Mouse (Mus musculus): ENCODE measurements around the gene Krtap31-1. TPM values are rescaled to one million over a fixed set of nuclear protein-coding genes. Genes with fewer than 3 reads are reported as not detected.

The Krtap31-1 gene
- not detected in 2 replicates for polyA plus RNA-seq (2012)

GRCm38 (mm10) chr11:99907620-99908019, at the start of gene Krtap31-1:
Krtap31-1 (plus strand) TSS chr11:99907920.

GRCm38 (mm10) chr11:99864176-99864575, 43.5 kb upstream of the Krtap31-1 start, which contains the start of gene Gm11559:
Gm11559 (plus strand) TSS chr11:99864476.

GRCm38 (mm10) chr11:99873089-99873488, 34.6 kb upstream of the Krtap31-1 start, which contains the start of gene Krtap9-1:
Krtap9-1 (plus strand) TSS chr11:99873389.

GRCm38 (mm10) chr11:99878887-99879286, 28.8 kb upstream of the Krtap31-1 start, which contains the start of gene Gm11567:
Gm11567 (plus strand) TSS chr11:99879187.

GRCm38 (mm10) chr11:99914451-99914850, 6.7 kb downstream of the Krtap31-1 start, which contains the start of gene Gm11565:
Gm11565 (plus strand) TSS chr11:99914751.

GRCm38 (mm10) chr11:99935991-99936390, 28.3 kb downstream of the Krtap31-1 start, which contains the start of gene Krtap31-2:
Krtap31-2 (plus strand) TSS chr11:99936291.

GRCm38 (mm10) chr11:99948175-99948574, 40.5 kb downstream of the Krtap31-1 start, which contains the start of gene Krtap9-5:
Krtap9-5 (plus strand) TSS chr11:99948475.

Other genes with a start within 250 kb of the Krtap31-1 start
- gene Gm11563, start 249.0 kb upstream of the Krtap31-1 start, polyA plus RNA-seq (2012): not detected in 2 replicates
- 0.08 TPM in 1 of 2 replicates, not detected in the other for gene Krtap4-6, start 242.0 kb upstream of the Krtap31-1 start, polyA plus RNA-seq (2012)
- not detected in 2 replicates for gene Gm14190, start 217.2 kb upstream of the Krtap31-1 start, polyA plus RNA-seq (2012)
- gene Gm14180, start 173.6 kb upstream of the Krtap31-1 start, polyA plus RNA-seq (2012): not detected in 2 replicates
- gene Gm11595, start 135.0 kb upstream of the Krtap31-1 start, polyA plus RNA-seq (2012): not detected in 2 replicates
- not detected in 2 replicates for gene Krtap4-8, start 127.2 kb upstream of the Krtap31-1 start, polyA plus RNA-seq (2012)
- not detected in 2 replicates for gene Krtap4-9, start 122.7 kb upstream of the Krtap31-1 start, polyA plus RNA-seq (2012)
- not detected in 2 replicates for gene Gm11596, start 114.5 kb upstream of the Krtap31-1 start, polyA plus RNA-seq (2012)
- gene Gm11569, start 109.0 kb upstream of the Krtap31-1 start, polyA plus RNA-seq (2012): not detected in 2 replicates
- gene Gm11554, start 103.5 kb upstream of the Krtap31-1 start, polyA plus RNA-seq (2012): not detected in 2 replicates
- not detected in 2 replicates for gene Krtap4-13, start 98.0 kb upstream of the Krtap31-1 start, polyA plus RNA-seq (2012)
- not detected in 2 replicates for gene Gm11564, start 92.3 kb upstream of the Krtap31-1 start, polyA plus RNA-seq (2012)
- not detected in 2 replicates for gene 2300003K06Rik, start 69.9 kb upstream of the Krtap31-1 start, polyA plus RNA-seq (2012)
- gene Krtap4-16, start 56.3 kb upstream of the Krtap31-1 start, polyA plus RNA-seq (2012): not detected in 2 replicates
- not detected in 2 replicates for gene Gm11568, start 50.0 kb upstream of the Krtap31-1 start, polyA plus RNA-seq (2012)
- gene Gm11559, start 43.4 kb upstream of the Krtap31-1 start, polyA plus RNA-seq (2012): not detected in 2 replicates
- not detected in 2 replicates for gene Krtap9-1, start 34.5 kb upstream of the Krtap31-1 start, polyA plus RNA-seq (2012)
- not detected in 2 replicates for gene Gm11567, start 28.7 kb upstream of the Krtap31-1 start, polyA plus RNA-seq (2012)
- gene Gm11565, start 6.8 kb downstream of the Krtap31-1 start, polyA plus RNA-seq (2012): not detected in 2 replicates
- gene Krtap31-2, start 28.4 kb downstream of the Krtap31-1 start, polyA plus RNA-seq (2012): not detected in 2 replicates
- gene Krtap9-5, start 40.6 kb downstream of the Krtap31-1 start, polyA plus RNA-seq (2012): not detected in 2 replicates
- not detected in 2 replicates for gene Krtap29-1, start 71.1 kb downstream of the Krtap31-1 start, polyA plus RNA-seq (2012)
- gene Krtap16-1, start 78.7 kb downstream of the Krtap31-1 start, polyA plus RNA-seq (2012): not detected in 2 replicates
- gene Krtap17-1, start 86.1 kb downstream of the Krtap31-1 start, polyA plus RNA-seq (2012): not detected in 2 replicates
- not detected in 2 replicates for gene Krt33a, start 108.3 kb downstream of the Krtap31-1 start, polyA plus RNA-seq (2012)
- not detected in 2 replicates for gene Krt33b, start 121.9 kb downstream of the Krtap31-1 start, polyA plus RNA-seq (2012)
- gene Krt34, start 133.6 kb downstream of the Krtap31-1 start, polyA plus RNA-seq (2012): not detected in 2 replicates
- not detected in 2 replicates for gene Krt31, start 142.6 kb downstream of the Krtap31-1 start, polyA plus RNA-seq (2012)
- gene Krt32, start 180.3 kb downstream of the Krtap31-1 start, polyA plus RNA-seq (2012): not detected in 2 replicates
- not detected in 2 replicates for gene Krt35, start 188.3 kb downstream of the Krtap31-1 start, polyA plus RNA-seq (2012)
- gene Krt36, start 197.7 kb downstream of the Krtap31-1 start, polyA plus RNA-seq (2012): not detected in 2 replicates
- gene Krt13, start 213.6 kb downstream of the Krtap31-1 start, polyA plus RNA-seq (2012): not detected in 2 replicates
- not detected in 2 replicates for gene Krt15, start 228.0 kb downstream of the Krtap31-1 start, polyA plus RNA-seq (2012)
- not detected in 2 replicates for gene Krt19, start 240.7 kb downstream of the Krtap31-1 start, polyA plus RNA-seq (2012)

Data from megakaryocyte-erythroid progenitor cell, adult 5 weeks (primary cell).